Mouse (Mus musculus) heart, embryonic 12.5 days (tissue): ENCODE data around the gene Lrrk2. TPM values are rescaled to one million over a fixed set of nuclear protein-coding genes. Genes with fewer than 3 reads are reported as not detected.
"Not testable (repeated sequence)": the region's sequence is repeated elsewhere in the genome, so short reads cannot be mapped to it uniquely, and the experiment has no call there.

Experiments
- ATAC-seq: fragments of 200-750 bp; cut with Nextera tagmentation; 2 replicates; pipeline ENCODE4 v1.8.0; 2017; ENCODE audit warnings: moderate TSS enrichment, moderate library complexity; ENCODE audit not compliant: insufficient number of reproducible peaks, low FRiP score
- H3K27ac ChIP-seq: fragments of 300-500 bp; sonication (generic); 2 replicates; pipeline ENCODE4 v1.5.1; 2016; ENCODE audit warnings: mild to moderate bottlenecking, moderate library complexity; ENCODE audit not compliant: poor library complexity, severe bottlenecking
- H3K27me3 ChIP-seq: fragments of 300-500 bp; sonication (generic); replicated peaks from 2 replicates; pipeline ENCODE4 v1.6.1; 2016; ENCODE audit warnings: mild to moderate bottlenecking, moderate library complexity
- H3K36me3 ChIP-seq: fragments of 300-500 bp; sonication (generic); 2 replicates; pipeline ENCODE4 v1.6.1; 2016; ENCODE audit warnings: mild to moderate bottlenecking, moderate library complexity
- H3K4me1 ChIP-seq: fragments of 300-500 bp; sonication (generic); replicated peaks from 2 replicates; pipeline ENCODE4 v1.6.1; 2016; ENCODE audit warnings: mild to moderate bottlenecking
- H3K4me2 ChIP-seq: fragments of 300-500 bp; sonication (generic); 2 replicates; pipeline ENCODE4 v1.6.1; 2016; ENCODE audit warnings: mild to moderate bottlenecking, moderate library complexity
- H3K4me3 ChIP-seq: fragments of 300-500 bp; sonication (generic); 2 replicates; pipeline ENCODE4 v1.5.1; 2016; ENCODE audit warnings: mild to moderate bottlenecking
- H3K9ac ChIP-seq: fragments of 300-500 bp; sonication (generic); 2 replicates; pipeline ENCODE4 v1.6.1; 2016; ENCODE audit warnings: mild to moderate bottlenecking, moderate library complexity
- H3K9me3 ChIP-seq: fragments of 300-500 bp; sonication (generic); replicated peaks from 2 replicates; pipeline ENCODE4 v1.6.1; 2016; ENCODE audit warnings: mild to moderate bottlenecking, moderate library complexity
- WGBS: fragments of 180-500 bp; shearing (Covaris S2); methylation state at CpG from one replicate; pipeline ENCODE4 v1.1.7; 2016; 5-methylcytosine and 5-hydroxymethylcytosine counted together
- polyA plus RNA-seq: library from polyadenylated mRNA; unstranded; fragments of >200 nt; fragmentation: Nextera tagmentation; extraction: Ambion mirVana; gene quantifications from 2 replicates; pipeline ENCODE4 v1.2.1, GENCODE M21; 2016

The Lrrk2 gene
- polyA plus RNA-seq, 1 experiment from 2014 or later, result 6.5 TPM

- not testable (repeated sequence) for H3K4me1 ChIP-seq, H3K27ac ChIP-seq, H3K4me2 ChIP-seq, H3K4me3 ChIP-seq, H3K36me3 ChIP-seq, H3K27me3 ChIP-seq, H3K9me3 ChIP-seq, ATAC-seq, H3K9ac ChIP-seq
- WGBS, result 41% methylated on average over 5 of the region's 5 CpGs
Observed at GRCm38 (mm10) chr15:91864130-91864529, 191.2 kb downstream of the Lrrk2 start.

Other genes with a start within 250 kb of the Lrrk2 start
- gene Slc2a13, start 99.9 kb upstream of the Lrrk2 start, polyA plus RNA-seq, result 2.2 and 2.5 TPM in 2 replicates
- not detected in 2 replicates for gene Smgc, start 165.1 kb downstream of the Lrrk2 start, polyA plus RNA-seq